Mouse (Mus musculus): ENCODE measurements around the gene Cobl. TPM values are rescaled to one million over a fixed set of nuclear protein-coding genes. Genes with fewer than 3 reads are reported as not detected.

Gene Cobl
- total RNA-seq (2014; rRNA removed) (15.1 and 17.8 TPM in 2 replicates), polyA plus RNA-seq (2015; fragmentation: Nextera tagmentation; extraction: Ambion mirVana) (10.1 and 11.4 TPM in 2 replicates)

- Histone ChIP-seq H3K9ac (replicated peaks; ENCODE audit: low read length) (peak within 1 kb of the TSS; percentile 68), H3K36me3 (ENCODE audit: insufficient read depth, low read length) (no peaks in the 10 kb centered on the region), H3K27ac (peak within 1 kb of the TSS; percentile 45), H3K27me3 (ENCODE audit: insufficient read depth, low read length) (peaks cover 3% of the 10 kb centered on the region; the same call in 1 of the 2 replicates), H3K9me3 (ENCODE audit: low read length) (no peaks in the 10 kb centered on the region), H3K4me2 (ENCODE audit: low read depth, low read length) (peak within 1 kb of the TSS; percentile 86), H3K4me1 (ENCODE audit: insufficient read depth, low read length) (peaks cover 2% of the 10 kb centered on the region; the same call in 1 of the 2 replicates), H3K4me3 (ENCODE audit: low read length) (peak within 1 kb of the TSS; percentile 74)
- TF ChIP-seq CTCF (IDR thresholded peaks at IDR 0.05; ENCODE audit: low read depth), result no peak
- under 1% methylated on average over 56 of the region's 89 CpGs for WGBS
- peak; percentile 77 for ATAC-seq
- peak; percentile 58 for DNase-seq (ENCODE audit: low spot score)
Measured at GRCm38 (mm10) chr11:12464181-12465162, at the start of gene Cobl. Gene Cobl, minus strand, starts transcription at chr11:12464960.

GRCm38 (mm10) chr11:12513796-12514195, 49.0 kb upstream of the Cobl start:
- no peaks in the 10 kb centered on the region for H3K36me3 ChIP-seq (ENCODE audit: insufficient read depth, low read length)
- no peak overlapping the region for H3K4me3 ChIP-seq (ENCODE audit: low read length)
- TF ChIP-seq CTCF (IDR thresholded peaks at IDR 0.05; ENCODE audit: low read depth), result no peak
- H3K9ac ChIP-seq (replicated peaks; ENCODE audit: low read length), result no peak overlapping the region
- no peak overlapping the region for H3K4me2 ChIP-seq (ENCODE audit: low read depth, low read length)
- ATAC-seq (no peak), DNase-seq (ENCODE audit: low spot score) (no peak)
- H3K4me1 ChIP-seq (ENCODE audit: insufficient read depth, low read length), result no peaks in the 10 kb centered on the region
- WGBS, result 46% methylated on average over 5 of the region's 5 CpGs
- no peak overlapping the region for H3K27ac ChIP-seq
- no peaks in the 10 kb centered on the region for H3K9me3 ChIP-seq (ENCODE audit: low read length)
- H3K27me3 ChIP-seq (ENCODE audit: insufficient read depth, low read length), result no peaks in the 10 kb centered on the region

GRCm38 (mm10) chr11:12506371-12506890, 41.7 kb upstream of the Cobl start:
- H3K4me3 ChIP-seq (ENCODE audit: low read length), result no peak overlapping the region
- no peaks in the 10 kb centered on the region for H3K9me3 ChIP-seq (ENCODE audit: low read length)
- no peak overlapping the region for H3K9ac ChIP-seq (replicated peaks; ENCODE audit: low read length)
- no peak overlapping the region for H3K27ac ChIP-seq
- no peaks in the 10 kb centered on the region for H3K4me1 ChIP-seq (ENCODE audit: insufficient read depth, low read length)
- ATAC-seq (no peak), DNase-seq (ENCODE audit: low spot score) (no peak)
- TF ChIP-seq CTCF (IDR thresholded peaks at IDR 0.05; ENCODE audit: low read depth), result no peak
- H3K27me3 ChIP-seq (ENCODE audit: insufficient read depth, low read length), result no peaks in the 10 kb centered on the region
- H3K36me3 ChIP-seq (ENCODE audit: insufficient read depth, low read length), result no peaks in the 10 kb centered on the region
- WGBS, result 96% methylated on average over 6 of the region's 6 CpGs
- no peak overlapping the region for H3K4me2 ChIP-seq (ENCODE audit: low read depth, low read length)

- no peaks in the 10 kb centered on the region for H3K27me3 ChIP-seq (ENCODE audit: insufficient read depth, low read length)
- no peaks in the 10 kb centered on the region for H3K4me1 ChIP-seq (ENCODE audit: insufficient read depth, low read length)
- H3K27ac ChIP-seq, result no peak overlapping the region
- H3K4me3 ChIP-seq (ENCODE audit: low read length), result no peak overlapping the region
- no peak for ATAC-seq
- 74% methylated on average over 4 of the region's 4 CpGs for WGBS
- no peak overlapping the region for H3K9ac ChIP-seq (replicated peaks; ENCODE audit: low read length)
- no peaks in the 10 kb centered on the region for H3K9me3 ChIP-seq (ENCODE audit: low read length)
- no peaks in the 10 kb centered on the region for H3K36me3 ChIP-seq (ENCODE audit: insufficient read depth, low read length)
- no peak for TF ChIP-seq CTCF (IDR thresholded peaks at IDR 0.05; ENCODE audit: low read depth)
- H3K4me2 ChIP-seq (ENCODE audit: low read depth, low read length), result no peak overlapping the region
- DNase-seq (ENCODE audit: low spot score), result no peak
Measured at GRCm38 (mm10) chr11:12503756-12504155, 39.0 kb upstream of the Cobl start.

GRCm38 (mm10) chr11:12501721-12502120, 37.0 kb upstream of the Cobl start:
- 85% methylated on average over 3 of the region's 3 CpGs for WGBS
- no peak for TF ChIP-seq CTCF (IDR thresholded peaks at IDR 0.05; ENCODE audit: low read depth)
- no peaks in the 10 kb centered on the region for H3K4me1 ChIP-seq (ENCODE audit: insufficient read depth, low read length)
- no peak overlapping the region for H3K9ac ChIP-seq (replicated peaks; ENCODE audit: low read length)
- ATAC-seq (no peak), DNase-seq (ENCODE audit: low spot score) (no peak)
- H3K4me3 ChIP-seq (ENCODE audit: low read length), result no peak overlapping the region
- H3K27ac ChIP-seq, result no peak overlapping the region
- no peak overlapping the region for H3K4me2 ChIP-seq (ENCODE audit: low read depth, low read length)
- no peaks in the 10 kb centered on the region for H3K27me3 ChIP-seq (ENCODE audit: insufficient read depth, low read length)
- H3K36me3 ChIP-seq (ENCODE audit: insufficient read depth, low read length), result no peaks in the 10 kb centered on the region
- no peaks in the 10 kb centered on the region for H3K9me3 ChIP-seq (ENCODE audit: low read length)

- no peak for TF ChIP-seq CTCF (IDR thresholded peaks at IDR 0.05; ENCODE audit: low read depth)
- Histone ChIP-seq H3K27ac (no peak overlapping the region), H3K36me3 (ENCODE audit: insufficient read depth, low read length) (no peaks in the 10 kb centered on the region), H3K4me2 (ENCODE audit: low read depth, low read length) (no peak overlapping the region), H3K4me1 (ENCODE audit: insufficient read depth, low read length) (no peaks in the 10 kb centered on the region), H3K9me3 (ENCODE audit: low read length) (no peaks in the 10 kb centered on the region), H3K9ac (replicated peaks; ENCODE audit: low read length) (no peak overlapping the region), H3K27me3 (ENCODE audit: insufficient read depth, low read length) (no peaks in the 10 kb centered on the region), H3K4me3 (ENCODE audit: low read length) (no peak overlapping the region)
- DNase-seq (ENCODE audit: low spot score) (no peak), ATAC-seq (no peak)
Measured at GRCm38 (mm10) chr11:12493791-12494190, 29.0 kb upstream of the Cobl start.
